Mouse (Mus musculus): ENCODE data around the gene Creld2. TPM values are rescaled to one million over a fixed set of nuclear protein-coding genes. Genes with fewer than 3 reads are reported as not detected.

Creld2 gene
- polyA plus RNA-seq, 2 experiments: 25.4 to 38.6 TPM

DNA sequence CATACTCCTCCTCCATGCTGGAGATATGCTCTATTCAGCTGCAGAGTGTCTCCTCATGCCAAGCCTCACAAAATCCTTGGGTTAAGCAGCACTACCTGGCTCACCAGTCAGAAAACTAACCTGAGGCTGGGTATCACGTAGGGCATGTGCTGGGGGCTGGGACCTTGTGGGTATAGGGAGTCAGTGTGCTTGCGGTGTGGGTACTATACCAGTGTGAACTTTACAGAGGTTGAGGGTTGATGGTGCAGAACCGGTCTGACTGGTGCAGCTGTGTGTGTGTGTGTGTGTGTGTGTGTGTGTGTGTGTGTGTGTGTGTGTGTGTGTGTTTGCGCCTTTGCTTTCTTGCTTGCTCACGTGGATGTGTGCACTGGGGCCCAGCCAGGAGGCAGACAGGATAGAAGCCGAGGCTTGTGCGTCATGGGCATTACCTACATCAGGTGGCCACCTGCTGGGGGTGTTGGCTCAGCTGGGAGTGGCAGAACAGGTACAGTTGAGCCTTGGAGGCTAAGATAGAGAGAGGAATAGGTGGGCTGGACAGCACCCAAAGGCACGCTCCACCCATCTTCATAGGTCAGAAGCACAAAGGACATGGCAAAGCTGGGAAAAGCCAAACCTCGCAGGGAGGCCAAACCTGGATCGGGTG, 32.2 kb downstream of the Creld2 start:
- 69% methylated on average over 10 of the region's 10 CpGs for WGBS (ENCODE audit: insufficient replicate concordance)
- no peak overlapping the region for H3K27ac ChIP-seq
- DNase-seq (ENCODE audit: low read depth in 3 of 3, low spot score in 3 of 3): no peak
- no peaks in the 10 kb centered on the region for H3K36me3 ChIP-seq (replicated peaks; ENCODE audit: control insufficient read depth, insufficient read depth, low read depth)
- peaks cover 0 to 2% of the 10 kb centered on the region in 2 experiments; a peak in 2 of 4 replicates for H3K4me1 ChIP-seq (replicated peaks; ENCODE audit: control insufficient read depth in 2 of 2, insufficient read depth in 2 of 2, low read length in 1 of 2)
- no peak overlapping the region for H3K4me2 ChIP-seq (ENCODE audit: low read depth)
- no peak overlapping the region for H3K4me3 ChIP-seq (ENCODE audit: insufficient read depth in 1 of 2, low read depth in 2 of 2, low read length in 2 of 2)
- H3K9me3 ChIP-seq (ENCODE audit: control insufficient read depth, low read length): no peaks in the 10 kb centered on the region
- no peak overlapping the region for H3K9ac ChIP-seq (replicated peaks)
- H3K27me3 ChIP-seq (ENCODE audit: control insufficient read depth, insufficient read depth, low read length): no peaks in the 10 kb centered on the region
- TF ChIP-seq EP300 (IDR thresholded peaks at IDR 0.05; ENCODE audit: low read depth) (no peak), CTCF (IDR thresholded peaks at IDR 0.05; ENCODE audit: low read depth) (no peak)
- no peak for ATAC-seq (ENCODE audit: insufficient read depth)

DNA sequence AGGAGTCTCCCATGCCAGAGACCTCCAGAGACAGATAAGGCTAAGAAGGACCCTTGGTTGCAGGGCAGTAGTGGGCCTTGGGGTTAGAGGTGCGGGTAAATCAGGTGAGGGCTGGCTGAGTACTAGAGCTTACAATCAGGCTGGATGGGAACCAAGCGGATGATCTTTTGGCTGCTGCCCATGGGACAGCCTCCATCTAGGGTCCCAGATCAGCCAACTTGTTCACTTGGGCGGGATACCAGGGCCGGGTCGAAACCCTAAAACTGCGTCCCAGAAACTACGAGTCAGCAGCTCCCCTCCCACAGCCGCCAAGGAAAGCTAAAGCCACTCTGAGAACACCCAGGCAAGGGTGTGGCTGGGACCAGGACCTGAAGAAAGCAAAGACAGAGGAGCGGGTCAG, 33.7 kb downstream of the Creld2 start:
- 66% methylated on average over 9 of the region's 9 CpGs for WGBS (ENCODE audit: insufficient replicate concordance)
- ATAC-seq (ENCODE audit: insufficient read depth): no peak
- Histone ChIP-seq H3K9me3 (ENCODE audit: control insufficient read depth, low read length) (no peaks in the 10 kb centered on the region), H3K4me2 (ENCODE audit: low read depth) (no peak overlapping the region), H3K27ac (no peak overlapping the region), H3K4me3 (ENCODE audit: insufficient read depth in 1 of 2, low read depth in 2 of 2, low read length in 2 of 2) (no peak overlapping the region), H3K9ac (replicated peaks) (no peak overlapping the region), H3K27me3 (ENCODE audit: control insufficient read depth, insufficient read depth, low read length) (no peaks in the 10 kb centered on the region), H3K4me1 (replicated peaks; ENCODE audit: control insufficient read depth in 2 of 2, insufficient read depth in 2 of 2, low read length in 1 of 2) (peaks cover 0 to 2% of the 10 kb centered on the region in 2 experiments; a peak in 2 of 4 replicates), H3K36me3 (replicated peaks; ENCODE audit: control insufficient read depth, insufficient read depth, low read depth) (no peaks in the 10 kb centered on the region)
- no peak for DNase-seq (ENCODE audit: low read depth in 3 of 3, low spot score in 3 of 3)
- TF ChIP-seq CTCF (IDR thresholded peaks at IDR 0.05; ENCODE audit: low read depth): no peak
- TF ChIP-seq EP300 (IDR thresholded peaks at IDR 0.05; ENCODE audit: low read depth): no peak

DNA sequence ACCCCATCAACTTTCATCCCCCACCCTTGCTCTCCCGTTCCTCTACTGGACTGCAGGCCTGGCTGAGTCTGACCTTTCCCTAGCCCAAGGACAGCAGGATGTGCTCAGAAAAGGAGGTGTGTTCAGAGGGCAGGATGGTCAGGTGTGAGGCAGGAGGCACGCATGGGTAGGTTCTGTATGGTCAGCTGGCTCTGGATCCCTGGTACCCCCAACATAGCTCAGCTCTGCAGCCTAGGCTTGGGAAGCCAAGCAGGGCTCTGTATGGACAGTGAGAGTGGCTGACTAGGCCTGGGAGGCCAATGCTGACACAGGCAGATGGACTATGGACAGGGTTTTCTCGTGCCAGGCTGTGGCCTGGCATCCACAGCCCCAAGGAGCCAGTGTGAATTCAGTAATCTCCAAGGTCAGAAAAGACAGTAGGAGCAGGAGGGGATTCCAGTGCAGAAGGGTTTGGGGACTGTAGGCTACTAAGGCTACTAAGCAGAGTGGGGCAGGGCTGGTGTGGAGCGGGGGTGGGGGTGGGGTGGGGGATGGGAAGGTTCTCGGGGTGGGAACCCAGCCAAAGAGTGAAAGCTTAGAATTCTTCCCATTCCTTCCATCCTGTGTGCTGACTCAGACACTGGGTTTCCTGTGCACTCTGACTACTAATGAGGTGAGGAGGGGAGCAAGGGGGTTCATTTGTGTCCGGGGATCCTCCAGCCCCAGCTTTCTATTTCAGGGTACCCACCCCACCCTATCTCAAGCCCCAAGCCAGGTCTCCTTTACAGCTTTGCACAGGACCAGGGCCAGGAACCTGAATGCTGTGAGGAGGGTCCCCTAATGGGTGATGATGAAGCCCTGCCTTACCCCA, 34.9 kb downstream of the Creld2 start:
- 41% methylated on average over 6 of the region's 6 CpGs for WGBS (ENCODE audit: insufficient replicate concordance)
- H3K4me2 ChIP-seq (ENCODE audit: low read depth): no peak overlapping the region
- H3K9ac ChIP-seq (replicated peaks): no peak overlapping the region
- H3K4me1 ChIP-seq (replicated peaks; ENCODE audit: control insufficient read depth in 2 of 2, insufficient read depth in 2 of 2, low read length in 1 of 2): peaks cover 0 to 2% of the 10 kb centered on the region in 2 experiments; a peak in 2 of 4 replicates
- no peak for ATAC-seq (ENCODE audit: insufficient read depth)
- H3K27me3 ChIP-seq (ENCODE audit: control insufficient read depth, insufficient read depth, low read length): no peaks in the 10 kb centered on the region
- H3K36me3 ChIP-seq (replicated peaks; ENCODE audit: control insufficient read depth, insufficient read depth, low read depth): no peaks in the 10 kb centered on the region
- DNase-seq (ENCODE audit: low read depth in 3 of 3, low spot score in 3 of 3): no peak
- no peak overlapping the region for H3K4me3 ChIP-seq (ENCODE audit: insufficient read depth in 1 of 2, low read depth in 2 of 2, low read length in 2 of 2)
- H3K27ac ChIP-seq: no peak overlapping the region
- H3K9me3 ChIP-seq (ENCODE audit: control insufficient read depth, low read length): no peaks in the 10 kb centered on the region
- no peak for TF ChIP-seq CTCF (IDR thresholded peaks at IDR 0.05; ENCODE audit: low read depth)
- TF ChIP-seq EP300 (IDR thresholded peaks at IDR 0.05; ENCODE audit: low read depth): no peak

DNA sequence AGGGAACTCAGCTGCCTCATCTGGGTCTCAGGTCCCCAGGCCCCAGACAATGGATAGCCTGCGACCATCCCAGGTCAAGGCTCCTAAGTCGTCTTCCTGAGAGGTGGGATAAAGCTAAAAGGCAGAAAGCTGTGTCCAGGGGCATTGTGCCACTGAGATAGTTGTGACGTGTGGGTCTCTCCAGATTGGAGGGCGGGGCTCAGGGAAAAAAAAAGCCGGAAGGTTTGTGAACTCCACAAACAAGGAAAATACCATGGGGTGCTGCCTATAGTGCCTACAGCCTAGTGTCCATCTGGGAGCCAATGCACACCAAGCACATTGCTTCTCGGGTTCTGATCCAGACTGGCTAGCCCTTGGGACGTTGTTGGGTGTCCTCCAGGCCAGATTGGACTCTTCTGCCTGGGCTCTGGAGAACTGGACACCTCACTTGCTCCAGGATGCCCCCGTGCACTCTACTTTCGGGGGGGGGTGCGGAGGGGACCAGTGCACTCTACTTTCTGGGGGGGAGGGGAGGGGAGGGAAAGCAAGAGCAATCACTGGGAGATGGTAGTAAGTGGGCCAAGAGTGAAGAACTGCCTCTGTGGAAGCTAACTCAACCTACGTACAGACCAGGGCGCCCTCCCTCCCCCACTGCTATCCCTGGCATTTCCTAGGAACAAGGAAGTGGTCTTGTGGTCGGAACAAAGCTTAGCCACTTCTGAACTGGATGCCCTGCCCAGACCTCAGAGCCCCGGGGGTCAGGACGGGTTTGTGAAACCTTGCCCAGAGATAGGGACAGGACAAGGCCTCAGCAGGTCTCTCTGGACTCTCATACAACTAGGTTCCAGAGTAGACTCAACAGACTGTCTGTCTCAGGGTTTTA, 35.8 kb downstream of the Creld2 start:
- ATAC-seq (ENCODE audit: insufficient read depth): no peak
- Histone ChIP-seq H3K4me2 (ENCODE audit: low read depth) (no peak overlapping the region), H3K27ac (no peak overlapping the region), H3K9me3 (ENCODE audit: control insufficient read depth, low read length) (no peaks in the 10 kb centered on the region), H3K4me1 (replicated peaks; ENCODE audit: control insufficient read depth in 2 of 2, insufficient read depth in 2 of 2, low read length in 1 of 2) (peaks cover 0 to 2% of the 10 kb centered on the region in 2 experiments; a peak in 2 of 4 replicates), H3K9ac (replicated peaks) (no peak overlapping the region), H3K4me3 (ENCODE audit: insufficient read depth in 1 of 2, low read depth in 2 of 2, low read length in 2 of 2) (no peak overlapping the region), H3K36me3 (replicated peaks; ENCODE audit: control insufficient read depth, insufficient read depth, low read depth) (no peaks in the 10 kb centered on the region), H3K27me3 (ENCODE audit: control insufficient read depth, insufficient read depth, low read length) (no peaks in the 10 kb centered on the region)
- TF ChIP-seq CTCF (IDR thresholded peaks at IDR 0.05; ENCODE audit: low read depth) (no peak), EP300 (IDR thresholded peaks at IDR 0.05; ENCODE audit: low read depth) (no peak)
- no peak for DNase-seq (ENCODE audit: low read depth in 3 of 3, low spot score in 3 of 3)
- 37% methylated on average over 15 of the region's 15 CpGs for WGBS (ENCODE audit: insufficient replicate concordance)

All from liver, embryonic 14.5 days (tissue).